Mouse (Mus musculus): Measurements from ENCODE around the gene Elavl4.

Elavl4 gene

GRCm38 (mm10) chr4:110172028-110172427 is 179.7 kb downstream of the Elavl4 start:
- in situ Hi-C loops (cut with MboI, MseI) = no loop called here

- in situ Hi-C loops (cut with MboI, MseI) = no loop called here
Observed at GRCm38 (mm10) chr4:110165217-110165616, 186.5 kb downstream of the Elavl4 start.

GRCm38 (mm10) chr4:110161600-110161999 is 190.1 kb downstream of the Elavl4 start:
- in situ Hi-C loops (cut with MboI, MseI) = no loop called here

- in situ Hi-C loops (cut with MboI, MseI) = no loop called here
Observed at GRCm38 (mm10) chr4:110157515-110158159, 194.1 kb downstream of the Elavl4 start.

- in situ Hi-C loops (cut with MboI, MseI) = no loop called here
Observed at GRCm38 (mm10) chr4:110155954-110156353, 195.8 kb downstream of the Elavl4 start.

Data from regulatory T cell (primary cell).